Mouse (Mus musculus): Measurements from ENCODE around the gene Gm20821.
"Not testable (repeated sequence)": the region's sequence is repeated elsewhere in the genome, so short reads cannot be mapped to it uniquely, and the experiment has no call there.

Gm20821 gene

GRCm38 (mm10) chrY:9781504-9781903, at the start of gene Gm20821:
TSS of gene Gm20821 (plus strand) at chrY:9781804.
- DNase-seq (ENCODE audit: low read depth), result not testable (repeated sequence)

Data from NIH3T3 (cell line).